ENCODE assay signal across 26 mouse cellular contexts in genomic region chr1:160904047-160904446, GRCm38 (mm10). TPM values are rescaled to one million over a fixed set of nuclear protein-coding genes. Genes with fewer than 3 reads are reported as not detected.
DNase-seq lines count a peak whose midpoint lies in the region; ATAC-seq and TF ChIP-seq lines count a peak whose summit lies in the region.
"Had no signal": no experiment of that assay in that cellular context is flagged by ENCODE, and none has a peak within 500 bp of the region (broad histone marks: within the 10 kb centered on the region; RNA-seq: fewer than 3 reads in every experiment).

No protein-coding gene starts in this region.

- H3K4me3 ChIP-seq in MEL (ENCODE audit: control insufficient read depth in 1 of 2, insufficient read depth in 1 of 2, low read depth in 2 of 2, low read length in 2 of 2): no peak overlapping the region
- no peak overlapping the region for H3K4me3 ChIP-seq in heart, embryonic 14.5 days (ENCODE audit: control insufficient read depth in 1 of 2, insufficient read depth in 1 of 2, low read depth in 1 of 2, low read length in 2 of 2)
- H3K4me3 ChIP-seq: forebrain, embryonic 10.5 days; hindbrain, embryonic 12.5 days; lung, embryonic 15.5 days; midbrain, embryonic 15.5 days; neural tube, embryonic 12.5 days had no signal

- H3K9ac ChIP-seq in MEL (ENCODE audit: control insufficient read depth, low read depth, low read length, poor library complexity, severe bottlenecking): no peak overlapping the region
- H3K9ac ChIP-seq in heart, embryonic 14.5 days (ENCODE audit: low read length): no peak overlapping the region
- H3K9ac ChIP-seq: hindbrain, embryonic 12.5 days; liver, embryonic 14.5 days; lung, embryonic 15.5 days; midbrain, embryonic 15.5 days; neural tube, embryonic 12.5 days had no signal

- H3K27me3 ChIP-seq in MEL (ENCODE audit: control insufficient read depth in 1 of 2, insufficient read depth in 2 of 2, low read length in 2 of 2): no peaks in the 10 kb centered on the region; a peak in 1 of 4 replicates
- H3K27me3 ChIP-seq in heart, embryonic 14.5 days (ENCODE audit: control insufficient read depth, insufficient read depth, low read length): no peaks in the 10 kb centered on the region
- H3K27me3 ChIP-seq: hindbrain, embryonic 12.5 days; lung, embryonic 15.5 days; midbrain, embryonic 15.5 days; neural tube, embryonic 12.5 days had no signal

- no peak for TF ChIP-seq CTCF in MEL (IDR thresholded peaks at IDR 0.05 in 2 of 3, conservative IDR thresholded peaks at IDR 0.05 in 1 of 3; ENCODE audit: control insufficient read depth in 1 of 3, insufficient read depth in 1 of 3, low read depth in 2 of 3, low read length in 3 of 3, poor library complexity in 1 of 3, severe bottlenecking in 1 of 3)

- H3K36me3 ChIP-seq in MEL (ENCODE audit: control insufficient read depth in 1 of 2, insufficient read depth in 2 of 2, low read length in 2 of 2): peaks cover 0 to 14% of the 10 kb centered on the region in 2 experiments; a peak in 2 of 4 replicates
- no peaks in the 10 kb centered on the region for H3K36me3 ChIP-seq in heart, embryonic 14.5 days (ENCODE audit: control insufficient read depth, insufficient read depth, low read length)
- H3K36me3 ChIP-seq: forebrain, embryonic 10.5 days; G1E; hindbrain, embryonic 12.5 days; lung, embryonic 15.5 days; midbrain, embryonic 15.5 days; neural tube, embryonic 12.5 days had no signal

- no peak overlapping the region for H3K27ac ChIP-seq in MEL (ENCODE audit: control insufficient read depth, low read depth, low read length)
- H3K27ac ChIP-seq in heart, embryonic 14.5 days (replicated peaks in 1 of 2; ENCODE audit: control insufficient read depth in 1 of 2, insufficient read depth in 1 of 2, low read depth in 2 of 2, low read length in 2 of 2): peak overlapping the region; percentile 25 to 39; a peak in 3 of 4 replicates
- H3K27ac ChIP-seq: forebrain, embryonic 10.5 days; hindbrain, embryonic 12.5 days; kidney, postnatal 0 days; liver, embryonic 14.5 days; lung, embryonic 15.5 days; midbrain, embryonic 15.5 days; neural tube, embryonic 12.5 days had no signal

- 2% methylated on average over 4 of the region's 4 CpGs for WGBS in heart, embryonic 14.5 days

- H3K4me1 ChIP-seq in MEL (ENCODE audit: control insufficient read depth in 1 of 2, insufficient read depth in 2 of 2, low read length in 2 of 2): peaks cover 0 to 11% of the 10 kb centered on the region in 2 experiments
- peaks cover 2 to 20% of the 10 kb centered on the region in 2 experiments for H3K4me1 ChIP-seq in heart, embryonic 14.5 days (ENCODE audit: control insufficient read depth in 2 of 2, insufficient read depth in 2 of 2, low read length in 2 of 2)

- peaks cover 20% of the 10 kb centered on the region for H3K79me2 ChIP-seq in MEL (ENCODE audit: control insufficient read depth, insufficient read depth, low read length, poor library complexity)

- H3K9me3 ChIP-seq in MEL (replicated peaks; ENCODE audit: insufficient read depth, low read length): no peaks in the 10 kb centered on the region
- no peaks in the 10 kb centered on the region for H3K9me3 ChIP-seq in heart, embryonic 14.5 days (ENCODE audit: control insufficient read depth, low read length)
- H3K9me3 ChIP-seq: forebrain, embryonic 10.5 days; G1E; hindbrain, embryonic 12.5 days; lung, embryonic 15.5 days; midbrain, embryonic 15.5 days; neural tube, embryonic 12.5 days had no signal

- TF ChIP-seq POLR2A in MEL (IDR thresholded peaks at IDR 0.05; ENCODE audit: control insufficient read depth in 1 of 2, insufficient read depth in 1 of 2, low read depth in 1 of 2, low read length in 2 of 2, poor library complexity in 1 of 2): no peak

- no peak for DNase-seq in MEL (ENCODE audit: low read depth, low spot score)
- peak; percentile 21 for DNase-seq in heart, adult 8-10 months (ENCODE audit: low spot score)
- DNase-seq in heart, postnatal 4 days: peak; percentile 22
- no peak for DNase-seq in adrenal gland, adult 8-10 months
- no peak for DNase-seq in frontal cortex, postnatal 10 days (ENCODE audit: low spot score in 2 of 2)
- no peak for DNase-seq in urinary bladder, postnatal 10 days (ENCODE audit: low spot score)
- DNase-seq: adrenal gland, adult 2 months; cerebellum, adult 11-12 months; cerebellum, postnatal 14 days; gastrocnemius, postnatal 36 days; kidney, adult 18-20 months; layer of hippocampus, adult 9-11 months; lung, postnatal 4 days; right cerebral cortex, postnatal 25 days; spleen, adult 18-20 months; thymus, postnatal 14 days had no signal

- H3K4me2 ChIP-seq in heart, embryonic 14.5 days (ENCODE audit: low read length): no peak overlapping the region
- H3K4me2 ChIP-seq: hindbrain, embryonic 12.5 days; lung, embryonic 15.5 days; midbrain, embryonic 15.5 days; neural tube, embryonic 12.5 days had no signal

- TF ChIP-seq EP300 in MEL (IDR thresholded peaks at IDR 0.05; ENCODE audit: low read depth in 1 of 2, low read length in 2 of 2): peak in 1 of 2 experiments; percentile 23; a peak in 1 of 4 replicates

- no peak for ATAC-seq in heart, embryonic 14.5 days (ENCODE audit: insufficient number of reproducible peaks, insufficient read depth, low FRiP score, low read depth)
- ATAC-seq: forebrain, embryonic 16.5 days; midbrain, embryonic 15.5 days had no signal

- no peak for TF ChIP-seq RAD21 in MEL (IDR thresholded peaks at IDR 0.05; ENCODE audit: low read depth, low read length)

TF ChIP-seq in MEL, 35 proteins besides CTCF, POLR2A, EP300 and RAD21:
- TF ChIP-seq GATA1 (IDR thresholded peaks at IDR 0.05; ENCODE audit: low read depth, low read length): peak; percentile 25; the same call in 1 of the 2 replicates
- TF ChIP-seq TCF12 (IDR thresholded peaks at IDR 0.05; ENCODE audit: low read depth, low read length): no peak

RNA-seq across cellular contexts. Expression of gene Rc3h1, which starts 2.2 kb away (rescaled TPM):
- 14.2 and 15.2 TPM in 2 replicates for total RNA-seq in MEL (2012; rRNA removed)
- polyA plus RNA-seq in MEL (2012; ENCODE audit: insufficient read depth in 1 of 2, insufficient read length in 2 of 2, low read depth in 1 of 2, low replicate concordance in 2 of 2, missing spikeins in 1 of 2): 1 to 10 TPM in 1 of 2 experiments, not detected in 1; 6.2 TPM
- 10 to 100 TPM; 31.6 to 45.6 (median 40.4) TPM for total RNA-seq in heart, adult 8-10 months (2022)
- 9.7 and 10.3 TPM in 2 replicates for polyA plus RNA-seq in heart, embryonic 14.5 days (2014; fragmentation: Nextera tagmentation; extraction: Ambion mirVana)
- total RNA-seq in heart, postnatal 4 days (2021): 10 to 100 TPM; 34.1 to 35.0 TPM
- total RNA-seq in adrenal gland, adult 8-10 months (2022): 10 to 100 TPM; 34.6 to 52.0 (median 48.0) TPM

Comparison
In these comparisons a context has a peak if more than half of its experiments do, and no peak if none do; other contexts are left out.
1. DNase-seq: peak in heart, adult 8-10 months (single experiment) and heart, postnatal 4 days (single experiment); none in MEL (single experiment), adrenal gland, adult 8-10 months (single experiment), frontal cortex, postnatal 10 days (0 of 2) and urinary bladder, postnatal 10 days (single experiment).